Mouse (Mus musculus): ENCODE measurements around the gene Zdhhc1. TPM values are rescaled to one million over a fixed set of nuclear protein-coding genes. Genes with fewer than 3 reads are reported as not detected.

Zdhhc1 gene
- polyA plus RNA-seq, 1 experiment from 2014 or later: 15.0 TPM

DNA sequence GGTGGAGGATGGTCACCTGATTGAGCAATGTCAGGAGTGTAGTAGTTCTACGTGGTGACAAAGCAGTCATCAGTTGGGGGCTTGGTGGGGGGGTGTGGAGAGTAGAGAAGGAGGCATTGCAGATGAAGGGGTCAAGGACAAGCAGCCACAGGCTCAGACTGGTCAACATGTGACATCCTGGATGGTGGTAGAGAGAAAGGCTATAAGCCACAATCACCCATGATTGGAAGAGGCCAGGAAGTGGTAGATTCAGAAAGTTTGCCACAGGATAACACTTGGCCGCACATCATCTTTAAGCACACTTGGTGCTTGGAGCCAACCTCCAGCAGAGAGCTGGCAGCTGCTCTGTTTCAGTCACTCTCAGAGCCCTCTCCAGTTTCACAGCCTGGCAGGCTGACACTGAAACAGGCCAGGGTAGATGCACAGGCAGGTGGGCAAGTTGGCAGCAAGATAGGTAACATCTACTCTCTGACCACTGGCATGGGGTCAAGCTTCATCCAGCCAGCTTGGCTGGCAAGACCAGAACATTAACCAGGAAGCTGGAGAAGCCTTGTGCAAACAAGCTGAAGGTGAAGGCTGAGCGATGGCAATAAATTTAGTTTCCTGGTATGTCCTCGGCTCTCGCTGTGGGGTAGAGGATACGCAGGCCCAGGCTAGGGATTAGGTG is 40.4 kb upstream of the Zdhhc1 start:
- Histone ChIP-seq H3K9me3 (replicated peaks; ENCODE audit: control insufficient read depth, low read length) (no peaks in the 10 kb centered on the region), H3K27ac (replicated peaks; ENCODE audit: low read depth, low read length) (no peak overlapping the region), H3K36me3 (replicated peaks; ENCODE audit: control insufficient read depth, insufficient read depth, low read depth, low read length) (no peaks in the 10 kb centered on the region), H3K27me3 (ENCODE audit: control insufficient read depth, insufficient read depth, low read length) (no peaks in the 10 kb centered on the region), H3K9ac (replicated peaks; ENCODE audit: low read length) (no peak overlapping the region), H3K4me3 (ENCODE audit: low read depth, low read length) (no peak overlapping the region), H3K4me1 (ENCODE audit: control insufficient read depth, insufficient read depth, low read length) (peaks cover 3% of the 10 kb centered on the region; the same call in 1 of the 2 replicates), H3K4me2 (ENCODE audit: low read depth, low read length) (no peak overlapping the region)
- DNase-seq (ENCODE audit: low spot score) (no peak), ATAC-seq (replicated peaks; ENCODE audit: insufficient number of reproducible peaks, low FRiP score, low TSS enrichment, low read depth) (no peak)
- WGBS: 90% methylated on average over 6 of the region's 6 CpGs

DNA sequence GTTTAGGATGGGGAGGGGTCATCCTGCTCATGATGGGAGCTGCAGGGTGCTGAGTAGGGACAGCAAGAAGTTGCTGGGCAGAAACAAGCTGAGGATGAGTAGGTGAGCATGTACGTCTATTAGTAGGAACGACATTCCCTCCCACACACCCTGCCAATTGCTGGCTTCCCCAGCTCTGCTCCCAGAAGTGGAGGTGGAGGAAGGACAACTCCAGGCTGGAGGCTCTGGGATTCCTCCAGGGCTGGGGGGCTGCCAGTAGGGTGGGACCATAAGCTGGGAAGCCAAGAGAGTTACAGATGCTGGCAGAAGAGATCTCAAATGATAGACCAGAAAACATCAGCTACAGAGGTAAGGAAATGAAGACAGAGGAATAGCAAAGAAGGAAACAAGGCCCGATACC is 39.8 kb upstream of the Zdhhc1 start:
- ATAC-seq (replicated peaks; ENCODE audit: insufficient number of reproducible peaks, low FRiP score, low TSS enrichment, low read depth) (no peak), DNase-seq (ENCODE audit: low spot score) (no peak)
- Histone ChIP-seq H3K9ac (replicated peaks; ENCODE audit: low read length) (no peak overlapping the region), H3K27ac (replicated peaks; ENCODE audit: low read depth, low read length) (no peak overlapping the region), H3K4me2 (ENCODE audit: low read depth, low read length) (no peak overlapping the region), H3K9me3 (replicated peaks; ENCODE audit: control insufficient read depth, low read length) (no peaks in the 10 kb centered on the region), H3K27me3 (ENCODE audit: control insufficient read depth, insufficient read depth, low read length) (no peaks in the 10 kb centered on the region), H3K36me3 (replicated peaks; ENCODE audit: control insufficient read depth, insufficient read depth, low read depth, low read length) (no peaks in the 10 kb centered on the region), H3K4me1 (ENCODE audit: control insufficient read depth, insufficient read depth, low read length) (peaks cover 3% of the 10 kb centered on the region; the same call in 1 of the 2 replicates), H3K4me3 (ENCODE audit: low read depth, low read length) (no peak overlapping the region)
- 98% methylated on average over 3 of the region's 3 CpGs for WGBS

- DNase-seq (ENCODE audit: low spot score) (peak; percentile 89), ATAC-seq (replicated peaks; ENCODE audit: insufficient number of reproducible peaks, low FRiP score, low TSS enrichment, low read depth) (no peak; the same call in 1 of the 2 replicates)
- Histone ChIP-seq H3K4me2 (ENCODE audit: low read depth, low read length) (no peak overlapping the region), H3K4me1 (ENCODE audit: control insufficient read depth, insufficient read depth, low read length) (peaks cover 3% of the 10 kb centered on the region; the same call in 1 of the 2 replicates), H3K27me3 (ENCODE audit: control insufficient read depth, insufficient read depth, low read length) (no peaks in the 10 kb centered on the region), H3K36me3 (replicated peaks; ENCODE audit: control insufficient read depth, insufficient read depth, low read depth, low read length) (no peaks in the 10 kb centered on the region), H3K4me3 (ENCODE audit: low read depth, low read length) (no peak overlapping the region), H3K9me3 (replicated peaks; ENCODE audit: control insufficient read depth, low read length) (no peaks in the 10 kb centered on the region), H3K27ac (replicated peaks; ENCODE audit: low read depth, low read length) (no peak overlapping the region), H3K9ac (replicated peaks; ENCODE audit: low read length) (no peak overlapping the region)
- 4% methylated on average over 1 of the region's 1 CpGs for WGBS
Observed at GRCm38 (mm10) chr8:105533892-105534329, 37.2 kb upstream of the Zdhhc1 start.

DNA sequence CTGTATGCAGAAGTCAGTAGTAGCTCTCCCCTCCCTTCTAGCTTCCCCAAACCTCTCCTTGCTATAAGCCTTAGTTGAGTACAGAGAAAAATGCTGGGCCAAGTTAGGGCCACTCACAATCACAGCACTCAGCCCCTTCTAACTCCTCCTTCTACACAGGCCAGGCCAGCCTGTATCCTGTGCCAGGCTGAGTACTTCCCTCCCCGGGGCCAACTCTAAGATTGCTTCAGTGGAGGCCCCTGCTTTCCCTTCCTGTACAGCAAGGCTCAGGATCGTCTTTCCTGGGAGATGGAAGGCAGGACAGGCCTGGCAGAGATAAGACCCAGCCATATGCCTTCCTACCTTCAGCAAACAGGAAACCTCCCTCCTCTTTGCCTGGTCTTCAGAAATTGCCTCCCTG is 36.7 kb upstream of the Zdhhc1 start:
- ATAC-seq (replicated peaks; ENCODE audit: insufficient number of reproducible peaks, low FRiP score, low TSS enrichment, low read depth): no peak

GRCm38 (mm10) chr8:105531774-105532173 is 35.1 kb upstream of the Zdhhc1 start:
- Histone ChIP-seq H3K36me3 (replicated peaks; ENCODE audit: control insufficient read depth, insufficient read depth, low read depth, low read length) (no peaks in the 10 kb centered on the region), H3K27ac (replicated peaks; ENCODE audit: low read depth, low read length) (no peak overlapping the region), H3K27me3 (ENCODE audit: control insufficient read depth, insufficient read depth, low read length) (no peaks in the 10 kb centered on the region), H3K4me3 (ENCODE audit: low read depth, low read length) (no peak overlapping the region), H3K4me2 (ENCODE audit: low read depth, low read length) (no peak overlapping the region), H3K9me3 (replicated peaks; ENCODE audit: control insufficient read depth, low read length) (no peaks in the 10 kb centered on the region), H3K4me1 (ENCODE audit: control insufficient read depth, insufficient read depth, low read length) (peaks cover 3% of the 10 kb centered on the region; the same call in 1 of the 2 replicates), H3K9ac (replicated peaks; ENCODE audit: low read length) (no peak overlapping the region)
- WGBS: 64% methylated on average over 2 of the region's 2 CpGs
- ATAC-seq (replicated peaks; ENCODE audit: insufficient number of reproducible peaks, low FRiP score, low TSS enrichment, low read depth) (no peak), DNase-seq (ENCODE audit: low spot score) (no peak)

More for the DNA sequence above, 36.7 kb upstream of the Zdhhc1 start:
- DNase-seq (ENCODE audit: low spot score): no peak
- WGBS: 20% methylated on average over 2 of the region's 2 CpGs
- no peak overlapping the region for H3K4me2 ChIP-seq (ENCODE audit: low read depth, low read length)
- H3K27ac ChIP-seq (replicated peaks; ENCODE audit: low read depth, low read length): no peak overlapping the region
- no peaks in the 10 kb centered on the region for H3K27me3 ChIP-seq (ENCODE audit: control insufficient read depth, insufficient read depth, low read length)
- peaks cover 3% of the 10 kb centered on the region; the same call in 1 of the 2 replicates for H3K4me1 ChIP-seq (ENCODE audit: control insufficient read depth, insufficient read depth, low read length)
- no peak overlapping the region for H3K9ac ChIP-seq (replicated peaks; ENCODE audit: low read length)
- H3K9me3 ChIP-seq (replicated peaks; ENCODE audit: control insufficient read depth, low read length): no peaks in the 10 kb centered on the region
- H3K4me3 ChIP-seq (ENCODE audit: low read depth, low read length): no peak overlapping the region
- H3K36me3 ChIP-seq (replicated peaks; ENCODE audit: control insufficient read depth, insufficient read depth, low read depth, low read length): no peaks in the 10 kb centered on the region

DNA sequence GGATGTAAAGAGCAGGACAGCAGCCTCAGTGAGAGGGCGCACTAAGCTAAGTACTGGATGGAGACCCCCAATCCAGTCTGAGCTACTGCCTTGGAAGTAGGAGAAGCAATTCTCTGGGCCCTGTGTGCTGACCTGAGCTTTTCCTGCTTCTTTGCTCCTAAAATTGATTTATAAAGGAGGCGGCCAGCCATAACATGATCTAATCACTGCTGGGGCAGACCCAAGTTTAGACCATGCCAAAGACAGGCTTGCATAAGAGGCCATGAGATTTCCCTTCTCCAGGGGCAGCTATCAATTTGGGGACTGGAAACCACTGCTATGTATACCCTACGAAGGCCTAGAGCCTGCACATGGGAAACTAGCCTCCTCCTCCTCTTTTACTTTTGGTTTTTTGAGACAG is 32.6 kb upstream of the Zdhhc1 start:
- no peak for DNase-seq (ENCODE audit: low spot score)
- Histone ChIP-seq H3K4me3 (ENCODE audit: low read depth, low read length) (no peak overlapping the region), H3K36me3 (replicated peaks; ENCODE audit: control insufficient read depth, insufficient read depth, low read depth, low read length) (no peaks in the 10 kb centered on the region), H3K27ac (replicated peaks; ENCODE audit: low read depth, low read length) (no peak overlapping the region), H3K9ac (replicated peaks; ENCODE audit: low read length) (no peak overlapping the region), H3K27me3 (ENCODE audit: control insufficient read depth, insufficient read depth, low read length) (no peaks in the 10 kb centered on the region), H3K9me3 (replicated peaks; ENCODE audit: control insufficient read depth, low read length) (no peaks in the 10 kb centered on the region), H3K4me2 (ENCODE audit: low read depth, low read length) (no peak overlapping the region), H3K4me1 (ENCODE audit: control insufficient read depth, insufficient read depth, low read length) (peaks cover 3% of the 10 kb centered on the region; the same call in 1 of the 2 replicates)
- no peak for ATAC-seq (replicated peaks; ENCODE audit: insufficient number of reproducible peaks, low FRiP score, low TSS enrichment, low read depth)
- WGBS: 91% methylated on average over 3 of the region's 3 CpGs

GRCm38 (mm10) chr8:105528206-105528605 is 31.5 kb upstream of the Zdhhc1 start:
- DNase-seq (ENCODE audit: low spot score): no peak
- Histone ChIP-seq H3K9ac (replicated peaks; ENCODE audit: low read length) (no peak overlapping the region), H3K36me3 (replicated peaks; ENCODE audit: control insufficient read depth, insufficient read depth, low read depth, low read length) (no peaks in the 10 kb centered on the region), H3K27me3 (ENCODE audit: control insufficient read depth, insufficient read depth, low read length) (no peaks in the 10 kb centered on the region), H3K4me2 (ENCODE audit: low read depth, low read length) (no peak overlapping the region), H3K27ac (replicated peaks; ENCODE audit: low read depth, low read length) (no peak overlapping the region), H3K4me3 (ENCODE audit: low read depth, low read length) (no peak overlapping the region), H3K4me1 (ENCODE audit: control insufficient read depth, insufficient read depth, low read length) (no peaks in the 10 kb centered on the region), H3K9me3 (replicated peaks; ENCODE audit: control insufficient read depth, low read length) (no peaks in the 10 kb centered on the region)
- no peak for ATAC-seq (replicated peaks; ENCODE audit: insufficient number of reproducible peaks, low FRiP score, low TSS enrichment, low read depth)
- WGBS: 93% methylated on average over 1 of the region's 1 CpGs

GRCm38 (mm10) chr8:105527110-105527509 is 30.4 kb upstream of the Zdhhc1 start:
- Histone ChIP-seq H3K9me3 (replicated peaks; ENCODE audit: control insufficient read depth, low read length) (no peaks in the 10 kb centered on the region), H3K9ac (replicated peaks; ENCODE audit: low read length) (no peak overlapping the region), H3K36me3 (replicated peaks; ENCODE audit: control insufficient read depth, insufficient read depth, low read depth, low read length) (no peaks in the 10 kb centered on the region), H3K4me2 (ENCODE audit: low read depth, low read length) (no peak overlapping the region), H3K27ac (replicated peaks; ENCODE audit: low read depth, low read length) (no peak overlapping the region), H3K4me1 (ENCODE audit: control insufficient read depth, insufficient read depth, low read length) (no peaks in the 10 kb centered on the region), H3K4me3 (ENCODE audit: low read depth, low read length) (no peak overlapping the region), H3K27me3 (ENCODE audit: control insufficient read depth, insufficient read depth, low read length) (no peaks in the 10 kb centered on the region)
- DNase-seq (ENCODE audit: low spot score) (no peak), ATAC-seq (replicated peaks; ENCODE audit: insufficient number of reproducible peaks, low FRiP score, low TSS enrichment, low read depth) (no peak)
- WGBS: 90% methylated on average over 2 of the region's 2 CpGs

Measured in embryonic facial prominence, embryonic 11.5 days (tissue).